Mouse (Mus musculus) hindbrain, postnatal 0 days (tissue): ENCODE data around the gene Cdh12. TPM values are rescaled to one million over a fixed set of nuclear protein-coding genes. Genes with fewer than 3 reads are reported as not detected.

ENCODE experiments used
- ATAC-seq: fragments of 200-750 bp; cut with Nextera tagmentation; 2 replicates; pipeline ENCODE4 v1.8.0; 2017; ENCODE audit warnings: mild to moderate bottlenecking, moderate TSS enrichment, moderate library complexity
- DNase-seq: peaks from one replicate; pipeline ENCODE4 v3.0.0-alpha.2; 2015; ENCODE audit warnings: low spot score
- H3K27ac ChIP-seq: fragments of 300-500 bp; sonication (generic); 2 replicates; pipeline ENCODE4 v1.5.1; 2014; ENCODE audit warnings: mild to moderate bottlenecking
- H3K27me3 ChIP-seq: fragments of 300-500 bp; sonication (generic); 2 replicates; pipeline ENCODE4 v1.6.1; 2014; ENCODE audit warnings: low read length, mixed read lengths; ENCODE audit not compliant: insufficient read depth
- H3K36me3 ChIP-seq: fragments of 300-500 bp; sonication (generic); 2 replicates; pipeline ENCODE4 v1.6.1; 2014; ENCODE audit warnings: low read length, mixed read lengths; ENCODE audit not compliant: insufficient read depth
- H3K4me1 ChIP-seq: fragments of 300-500 bp; sonication (generic); 2 replicates; pipeline ENCODE4 v1.6.1; 2014; ENCODE audit warnings: antibody characterized with exemption, low read length, mixed read lengths; ENCODE audit not compliant: insufficient read depth
- H3K4me2 ChIP-seq: fragments of 300-500 bp; sonication (generic); 2 replicates; pipeline ENCODE4 v1.6.1; 2014; ENCODE audit warnings: low read depth, mild to moderate bottlenecking, low read length, moderate library complexity, mixed read lengths
- H3K4me3 ChIP-seq: fragments of 300-500 bp; sonication (generic); 2 replicates; pipeline ENCODE4 v1.5.1; 2014; ENCODE audit warnings: low read length
- H3K9ac ChIP-seq: fragments of 300-500 bp; sonication (generic); replicated peaks from 2 replicates; pipeline ENCODE4 v1.6.1; 2014; ENCODE audit warnings: mild to moderate bottlenecking, low read length, moderate library complexity, mixed read lengths
- H3K9me3 ChIP-seq: fragments of 300-500 bp; sonication (generic); 2 replicates; pipeline ENCODE4 v1.6.1; 2016; ENCODE audit warnings: low read length, mixed read lengths
- CTCF ChIP-seq: IDR thresholded peaks from 2 replicates; pipeline ENCODE4 v1.5.1; 2016; ENCODE audit warnings: antibody characterized with exemption, control low read depth, low read depth
- WGBS: fragments of 180-500 bp; shearing (Covaris S2); extraction: QIAGEN DNeasy Blood & Tissue Kit; methylation state at CpG from one replicate; pipeline ENCODE4 v1.1.7; 2014; 5-methylcytosine and 5-hydroxymethylcytosine counted together
- microRNA-seq, 2 experiments: library from miRNA; unstranded; fragments of <30 nt; microRNA quantifications; one replicate each; pipeline ENCODE4; 2016
- polyA plus RNA-seq: library from polyadenylated mRNA; unstranded; fragments of >200 nt; fragmentation: Nextera tagmentation; extraction: Ambion mirVana; gene quantifications from 2 replicates; pipeline ENCODE4 v1.2.1, GENCODE M21; 2015
- total RNA-seq: library from RNA; depleted of rRNA; stranded (reverse); fragments of >200 nt; gene quantifications from 2 replicates; pipeline ENCODE4 v1.2.3, GENCODE M21; 2014; rRNA removed

Gene Cdh12
- total and polyA plus RNA-seq, 2 experiments from 2014 or later, result 10.4 to 10.6 TPM

DNA sequence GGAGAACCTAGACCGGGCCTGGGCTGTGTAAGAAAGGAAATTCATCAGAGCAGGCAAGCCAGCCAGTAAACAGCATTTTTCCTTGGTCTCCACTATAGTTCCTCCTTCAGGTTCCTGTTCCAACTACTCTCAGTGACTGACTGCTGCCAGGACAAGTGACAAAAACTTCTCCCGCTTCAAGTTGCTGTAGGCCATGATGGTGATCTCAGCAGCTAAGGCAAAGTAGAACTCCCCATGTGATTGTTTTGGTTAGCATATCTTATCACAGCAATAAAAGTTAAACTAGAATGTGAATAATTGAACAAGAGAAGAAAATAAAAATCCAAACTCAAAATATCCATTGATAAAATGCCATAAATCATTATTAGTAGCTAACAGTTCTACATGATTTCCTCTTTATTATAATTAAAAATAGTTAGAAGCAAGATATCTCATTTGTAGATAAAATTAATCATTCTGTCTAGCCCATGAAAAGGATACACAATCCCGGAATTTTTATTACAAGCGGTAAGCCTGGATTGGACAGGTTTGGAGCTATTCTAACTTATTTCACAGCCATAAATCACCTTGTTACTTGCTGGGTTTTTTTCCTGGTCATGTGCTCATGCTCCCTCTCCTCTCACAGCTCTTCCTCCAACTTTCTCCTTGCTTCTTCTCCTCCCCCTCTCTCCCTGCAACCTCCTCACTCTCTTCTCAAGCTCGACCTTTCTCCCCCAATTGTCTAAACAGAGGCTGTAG, 1117.4 kb downstream of the Cdh12 start:
- ATAC-seq, result no peak
- 86% methylated on average over 5 of the region's 5 CpGs for WGBS

GRCm38 (mm10) chr15:21604510-21604909, 1155.4 kb downstream of the Cdh12 start:
- no peak for DNase-seq
- no peak for ATAC-seq
- H3K4me1 ChIP-seq, result no peaks in the 10 kb centered on the region
- H3K9ac ChIP-seq, result no peak overlapping the region
- H3K36me3 ChIP-seq, result no peaks in the 10 kb centered on the region
- no peaks in the 10 kb centered on the region for H3K27me3 ChIP-seq
- no peaks in the 10 kb centered on the region for H3K9me3 ChIP-seq
- H3K4me2 ChIP-seq, result no peak overlapping the region
- TF ChIP-seq CTCF, result no peak
- H3K4me3 ChIP-seq, result no peak overlapping the region
- 70% methylated on average over 4 of the region's 4 CpGs for WGBS
- no peak overlapping the region for H3K27ac ChIP-seq

More for the DNA sequence above, 1117.4 kb downstream of the Cdh12 start:
- no peaks in the 10 kb centered on the region for H3K36me3 ChIP-seq
- no peaks in the 10 kb centered on the region for H3K9me3 ChIP-seq
- H3K9ac ChIP-seq, result no peak overlapping the region
- H3K27ac ChIP-seq, result no peak overlapping the region
- no peak overlapping the region for H3K4me2 ChIP-seq
- no peaks in the 10 kb centered on the region for H3K27me3 ChIP-seq
- no peak overlapping the region for H3K4me3 ChIP-seq
- DNase-seq, result no peak
- H3K4me1 ChIP-seq, result no peaks in the 10 kb centered on the region
- no peak for TF ChIP-seq CTCF

Small RNA genes within 50 kb of the gene (microRNA-seq; reads per million reads assigned to microRNA genes)
- 0 reads per million in 2 experiments for gene Gm27397

Other genes with a start within 250 kb of the Cdh12 start
- not detected in 2 replicates for gene Acot10, start 217.5 kb downstream of the Cdh12 start, total RNA-seq
- 0.21 and 0.23 TPM in 2 replicates for gene Acot10, start 217.5 kb downstream of the Cdh12 start, polyA plus RNA-seq